Mouse (Mus musculus) kidney, adult 11 months (tissue): ENCODE results near the gene Agxt2.

Experiments used
- DNase-seq: peaks from one replicate; pipeline ENCODE4 v3.0.0; 2022

The Agxt2 gene

DNA sequence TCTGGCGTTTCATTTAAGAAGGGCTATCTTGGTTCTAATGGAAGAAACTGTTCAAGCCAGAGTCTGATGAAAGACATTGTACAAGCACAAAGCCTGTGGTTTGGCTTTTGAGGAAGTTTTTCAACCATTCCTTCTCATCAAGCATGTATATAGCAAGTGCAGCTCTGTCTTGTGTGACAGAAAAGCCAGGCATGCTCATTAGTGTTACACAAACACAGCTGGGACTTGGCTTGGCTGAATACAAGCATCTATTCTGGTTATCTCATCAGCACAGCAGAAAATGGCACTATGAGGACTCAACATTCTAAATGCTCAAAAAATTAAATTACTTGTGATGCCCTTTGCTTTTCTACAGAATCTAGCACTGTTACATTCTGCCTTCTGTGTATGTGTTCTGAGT lies 78.6 kb downstream of the Agxt2 start:
- DNase-seq, result no peak

DNA sequence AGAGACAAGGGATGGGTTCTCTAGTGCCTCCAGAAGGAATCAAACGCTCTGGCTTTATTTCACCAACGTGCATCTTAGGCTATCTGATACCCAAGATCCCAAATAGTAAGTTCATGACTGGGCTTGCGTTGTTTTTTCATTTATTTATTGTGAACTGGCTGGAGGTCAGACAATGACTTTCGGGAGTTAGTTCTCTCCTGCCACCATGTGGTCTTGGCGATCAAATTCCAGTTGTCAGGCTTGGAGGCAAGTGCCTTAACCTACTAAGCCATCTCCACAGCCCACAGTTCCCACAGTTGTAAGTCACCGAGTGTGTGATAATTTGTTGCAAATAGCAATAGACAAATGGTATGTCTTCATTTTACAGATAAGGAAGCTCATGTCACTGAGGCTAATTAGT lies 81.6 kb downstream of the Agxt2 start:
- no peak for DNase-seq

- no peak for DNase-seq
These were observed 83.2 kb downstream of the Agxt2 start for GRCm38 (mm10) chr15:10441493-10441892.

GRCm38 (mm10) chr15:10442275-10442674 lies 83.9 kb downstream of the Agxt2 start:
- DNase-seq, result no peak

- DNase-seq, result no peak
These were observed 88.8 kb downstream of the Agxt2 start for GRCm38 (mm10) chr15:10447102-10447501.
